Mouse (Mus musculus): Measurements from ENCODE around the gene Gm27029. TPM values are rescaled to one million over a fixed set of nuclear protein-coding genes. Genes with fewer than 3 reads are reported as not detected.
"Not testable (repeated sequence)": the region's sequence is repeated elsewhere in the genome, so short reads cannot be mapped to it uniquely, and the experiment has no call there.

Gm27029 gene
- polyA plus RNA-seq, 1 experiment from 2014 or later, result 7.6 TPM

DNA sequence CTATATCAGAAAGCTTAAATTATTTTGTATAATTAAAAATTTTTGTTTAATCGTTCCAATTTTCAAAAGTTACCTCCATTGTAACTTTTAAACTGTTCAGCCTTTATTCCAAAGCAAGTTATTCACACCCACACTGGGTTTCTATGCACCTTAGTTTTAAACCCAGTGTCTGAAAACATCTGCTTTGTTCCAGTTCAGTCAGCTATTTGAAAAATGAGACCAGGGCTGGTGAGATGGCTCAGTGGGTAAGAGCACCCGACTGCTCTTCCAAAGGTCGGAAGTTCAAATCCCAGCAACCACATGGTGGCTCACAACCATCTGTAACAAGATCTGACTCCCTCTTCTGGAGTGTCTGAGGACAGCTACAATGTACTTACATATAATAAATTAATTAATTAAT lies 13.4 kb upstream of the Gm27029 start:
- 59% methylated on average over 3 of the region's 3 CpGs for WGBS
- H3K4me1 ChIP-seq; H3K4me3 ChIP-seq; H3K27ac ChIP-seq; H3K27me3 ChIP-seq; ATAC-seq; H3K4me2 ChIP-seq; H3K9me3 ChIP-seq (replicated peaks); H3K9ac ChIP-seq: not testable (repeated sequence)
- peaks cover 30% of the 10 kb centered on the region for H3K36me3 ChIP-seq (ENCODE audit: poor library complexity, severe bottlenecking)

DNA sequence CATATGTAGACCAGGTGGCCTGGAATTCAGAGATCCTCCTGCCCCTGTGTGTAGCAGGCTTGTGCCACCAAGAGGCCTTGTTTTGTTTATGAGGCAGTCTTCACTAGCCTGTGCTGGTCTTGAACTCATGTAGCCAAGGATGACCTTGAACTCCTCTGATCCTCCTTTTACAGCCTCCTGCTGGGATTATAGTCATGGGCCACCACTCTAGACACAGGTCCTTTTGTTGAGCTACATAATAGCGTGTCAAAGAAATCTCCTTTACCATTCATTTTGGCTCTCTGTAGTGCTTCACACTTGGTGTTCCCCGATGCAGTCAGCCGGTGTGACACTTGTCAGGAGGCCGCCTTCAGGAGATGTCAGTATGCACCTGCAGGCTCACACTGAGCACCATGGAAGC lies 12.3 kb upstream of the Gm27029 start:
- Histone ChIP-seq H3K27ac (no peak overlapping the region), H3K27me3 (no peaks in the 10 kb centered on the region), H3K36me3 (ENCODE audit: poor library complexity, severe bottlenecking) (peaks cover 39% of the 10 kb centered on the region), H3K4me2 (no peak overlapping the region), H3K9ac (no peak overlapping the region), H3K4me1 (no peaks in the 10 kb centered on the region), H3K9me3 (replicated peaks) (no peaks in the 10 kb centered on the region), H3K4me3 (no peak overlapping the region)
- ATAC-seq, result no peak
- 40% methylated on average over 4 of the region's 4 CpGs for WGBS

DNA sequence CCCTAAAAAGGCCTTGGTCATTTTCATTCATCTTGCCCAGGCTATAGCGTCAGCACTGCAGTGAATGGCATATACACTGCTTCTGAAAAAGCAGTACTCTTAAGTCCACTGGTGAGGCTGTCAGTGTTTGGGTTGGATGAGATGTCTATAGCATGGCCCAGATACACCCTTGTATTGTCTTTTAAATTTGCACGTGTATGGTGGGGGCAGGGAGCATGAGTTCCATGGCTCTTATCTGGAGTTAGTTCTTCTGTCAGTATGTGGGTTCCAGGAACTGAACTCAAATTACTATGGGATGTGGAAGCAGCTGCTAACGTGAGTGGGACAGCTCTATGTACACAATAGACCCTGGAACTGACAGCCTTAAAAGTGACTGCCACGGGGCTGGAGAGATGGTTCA lies 11.2 kb upstream of the Gm27029 start:
- no peak overlapping the region for H3K4me3 ChIP-seq
- H3K9me3 ChIP-seq (replicated peaks), result no peaks in the 10 kb centered on the region
- 87% methylated on average over 4 of the region's 4 CpGs for WGBS
- H3K9ac ChIP-seq, result no peak overlapping the region
- H3K4me2 ChIP-seq, result no peak overlapping the region
- no peak for ATAC-seq
- H3K27me3 ChIP-seq, result no peaks in the 10 kb centered on the region
- no peak overlapping the region for H3K27ac ChIP-seq
- peaks cover 50% of the 10 kb centered on the region for H3K36me3 ChIP-seq (ENCODE audit: poor library complexity, severe bottlenecking)
- no peaks in the 10 kb centered on the region for H3K4me1 ChIP-seq

DNA sequence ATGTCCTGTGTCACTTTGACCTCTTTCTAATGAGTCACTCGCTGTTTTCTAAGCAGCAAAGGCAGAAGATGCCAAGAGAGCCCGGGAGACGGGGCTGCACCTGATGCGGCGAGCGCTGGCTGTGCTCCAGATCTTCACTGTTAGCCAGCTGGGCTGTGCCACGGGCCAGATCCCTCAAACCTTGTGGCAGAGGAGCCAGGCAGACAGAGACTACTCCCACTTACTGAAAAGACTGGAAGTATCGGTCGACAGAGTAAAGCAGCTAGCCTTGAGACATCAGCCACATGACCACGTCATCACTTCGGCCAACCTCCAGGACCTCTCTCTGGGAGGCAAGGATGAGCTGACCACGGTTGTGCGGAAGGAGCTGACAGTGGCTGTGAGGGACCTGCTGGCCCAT lies 8.8 kb upstream of the Gm27029 start:
- Histone ChIP-seq H3K36me3 (ENCODE audit: poor library complexity, severe bottlenecking) (peaks cover 66% of the 10 kb centered on the region), H3K9ac (no peak overlapping the region), H3K27ac (no peak overlapping the region), H3K4me3 (no peak overlapping the region), H3K4me2 (no peak overlapping the region), H3K27me3 (no peaks in the 10 kb centered on the region), H3K9me3 (replicated peaks) (no peaks in the 10 kb centered on the region), H3K4me1 (no peaks in the 10 kb centered on the region)
- WGBS, result 93% methylated on average over 13 of the region's 13 CpGs
- no peak for ATAC-seq

DNA sequence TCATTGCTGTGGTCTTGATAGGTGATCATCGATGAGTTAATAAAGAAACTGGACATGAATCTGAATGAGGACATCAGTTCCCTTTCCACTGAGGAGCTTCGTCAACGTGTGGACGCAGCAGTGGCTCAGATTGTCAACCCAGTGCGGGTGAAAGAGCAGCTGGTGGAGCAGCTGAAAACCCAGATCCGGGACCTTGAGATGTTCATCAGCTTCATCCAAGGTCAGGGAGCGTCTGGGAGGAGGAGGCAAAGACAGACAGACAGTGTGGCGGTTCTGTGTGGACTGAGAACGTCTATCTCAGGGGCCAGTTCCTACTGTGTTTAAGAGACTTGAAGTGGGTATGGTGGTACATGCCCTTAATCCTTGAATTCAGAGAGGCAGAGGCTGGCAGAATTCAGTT lies 6.7 kb upstream of the Gm27029 start:
- Histone ChIP-seq H3K4me2 (no peak overlapping the region), H3K36me3 (ENCODE audit: poor library complexity, severe bottlenecking) (peaks cover 66% of the 10 kb centered on the region), H3K27me3 (no peaks in the 10 kb centered on the region), H3K9me3 (replicated peaks) (no peaks in the 10 kb centered on the region), H3K9ac (no peak overlapping the region), H3K27ac (no peak overlapping the region), H3K4me1 (peaks cover 8% of the 10 kb centered on the region), H3K4me3 (no peak overlapping the region)
- no peak for ATAC-seq
- WGBS, result 92% methylated on average over 9 of the region's 9 CpGs

DNA sequence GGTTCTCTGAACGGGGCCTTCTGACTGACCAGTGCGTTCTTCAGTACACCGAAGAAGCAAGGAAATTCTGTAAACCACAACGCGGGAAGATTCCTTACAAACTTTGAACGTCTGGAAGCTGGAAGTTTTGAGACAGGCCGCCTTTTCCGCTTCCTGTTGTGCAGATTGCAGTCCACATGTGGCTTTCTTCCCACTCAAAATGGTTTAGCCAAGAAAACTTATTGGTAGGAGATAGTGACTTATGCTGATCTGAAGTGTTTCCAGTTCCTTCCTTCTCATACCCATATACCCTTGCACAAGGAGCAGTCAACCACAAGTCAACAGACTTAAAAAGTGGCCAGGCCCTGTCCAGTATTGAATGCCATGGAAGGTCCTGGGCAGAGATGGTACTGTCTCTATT lies 1.6 kb upstream of the Gm27029 start:
- Histone ChIP-seq H3K4me2 (peak overlapping the region; percentile 96), H3K4me3 (peak overlapping the region; percentile 99), H3K27me3 (peaks cover 4% of the 10 kb centered on the region), H3K27ac (no peak overlapping the region), H3K9ac (peak overlapping the region; percentile 91), H3K4me1 (peaks cover 25% of the 10 kb centered on the region), H3K36me3 (ENCODE audit: poor library complexity, severe bottlenecking) (peaks cover 20% of the 10 kb centered on the region), H3K9me3 (replicated peaks) (no peaks in the 10 kb centered on the region)
- no peak for ATAC-seq
- 69% methylated on average over 8 of the region's 8 CpGs for WGBS

DNA sequence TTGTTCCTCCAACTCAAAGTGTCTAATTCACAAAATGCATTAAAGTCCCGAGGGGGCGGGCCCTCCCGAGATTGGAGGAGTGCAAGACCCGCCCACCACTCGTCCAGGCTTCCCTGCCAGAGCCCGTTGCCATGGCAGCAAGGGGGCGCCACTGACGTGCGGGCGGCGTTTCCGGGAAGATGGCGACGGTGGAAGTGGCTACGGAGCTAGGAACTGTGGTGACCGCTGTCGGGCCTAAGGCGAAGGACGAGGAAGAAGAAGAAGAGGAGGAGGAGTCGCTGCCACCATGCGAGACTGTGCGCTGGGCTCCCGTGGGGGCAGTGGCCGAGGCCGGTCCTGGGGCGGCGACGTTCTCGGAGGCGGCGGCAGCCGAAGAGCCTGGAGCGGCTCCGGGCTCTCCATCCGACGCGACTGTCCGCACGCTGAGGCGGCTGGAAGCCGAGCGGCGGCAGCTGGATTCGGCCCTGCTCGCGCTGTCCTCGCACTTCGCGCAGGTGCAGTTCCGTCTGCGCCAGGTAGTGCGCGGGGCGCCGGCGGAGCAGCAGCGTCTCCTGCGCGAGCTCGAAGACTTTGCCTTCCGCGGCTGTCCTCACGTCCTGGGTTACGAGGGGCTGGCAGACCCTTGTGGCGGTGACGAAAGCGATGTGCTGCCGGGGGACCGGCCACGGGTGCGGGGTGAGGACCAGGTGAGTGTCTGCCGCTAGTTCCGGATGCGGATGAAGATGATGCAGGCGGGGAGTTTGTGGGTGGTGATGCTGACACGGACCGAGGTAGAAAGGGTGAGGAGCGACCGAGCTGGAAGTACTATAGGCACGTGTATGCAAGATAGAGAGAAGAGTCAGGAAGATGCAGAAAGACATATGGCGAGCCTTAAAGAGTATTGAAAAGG lies 573 bp upstream of the Gm27029 start, which contains the start of the genes Rundc1 and Ptges3l:
Rundc1 (plus strand) TSS at position 161 of the 889 bp plus-strand sequence.
Ptges3l (minus strand) TSS at position 409 of the 889 bp plus-strand sequence.
- H3K4me1 ChIP-seq, result peaks cover 25% of the 10 kb centered on the region
- 1% methylated on average over 80 of the region's 81 CpGs for WGBS
- no peaks in the 10 kb centered on the region for H3K9me3 ChIP-seq (replicated peaks)
- H3K27ac ChIP-seq, result peak within 1 kb of the TSS; percentile 84
- peak within 1 kb of the TSS; percentile 99 for H3K4me3 ChIP-seq
- ATAC-seq, result peak; percentile 97
- peaks cover 10% of the 10 kb centered on the region for H3K36me3 ChIP-seq (ENCODE audit: poor library complexity, severe bottlenecking)
- peaks cover 4% of the 10 kb centered on the region for H3K27me3 ChIP-seq
- peak within 1 kb of the TSS; percentile 96 for H3K4me2 ChIP-seq
- H3K9ac ChIP-seq, result peak within 1 kb of the TSS; percentile 91

DNA sequence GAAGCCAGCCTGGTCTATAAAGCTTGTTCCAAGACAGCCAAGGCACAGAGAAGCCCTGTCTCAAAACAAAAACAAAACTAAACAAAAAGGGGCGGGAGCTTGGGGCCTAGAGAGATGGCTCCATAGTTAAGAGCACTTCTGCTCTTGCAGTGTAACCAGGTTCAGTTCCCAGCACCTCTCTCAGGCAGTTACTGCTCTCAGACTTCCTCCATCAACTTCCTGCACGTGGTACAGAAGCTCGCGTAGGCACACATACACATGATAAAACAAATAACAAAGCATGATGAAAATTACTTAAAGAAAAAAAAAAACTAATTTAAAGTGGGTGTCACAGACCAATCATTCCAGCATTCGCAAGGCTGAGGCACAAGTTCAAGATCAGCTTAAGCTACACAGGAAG lies 4.4 kb downstream of the Gm27029 start:
- ATAC-seq, result no peak
- Histone ChIP-seq H3K36me3 (ENCODE audit: poor library complexity, severe bottlenecking) (no peaks in the 10 kb centered on the region), H3K9me3 (replicated peaks) (no peaks in the 10 kb centered on the region), H3K27ac (no peak overlapping the region), H3K9ac (no peak overlapping the region), H3K4me3 (no peak overlapping the region), H3K27me3 (peaks cover 4% of the 10 kb centered on the region), H3K4me2 (no peak overlapping the region), H3K4me1 (peaks cover 16% of the 10 kb centered on the region)
- 90% methylated on average over 5 of the region's 5 CpGs for WGBS

DNA sequence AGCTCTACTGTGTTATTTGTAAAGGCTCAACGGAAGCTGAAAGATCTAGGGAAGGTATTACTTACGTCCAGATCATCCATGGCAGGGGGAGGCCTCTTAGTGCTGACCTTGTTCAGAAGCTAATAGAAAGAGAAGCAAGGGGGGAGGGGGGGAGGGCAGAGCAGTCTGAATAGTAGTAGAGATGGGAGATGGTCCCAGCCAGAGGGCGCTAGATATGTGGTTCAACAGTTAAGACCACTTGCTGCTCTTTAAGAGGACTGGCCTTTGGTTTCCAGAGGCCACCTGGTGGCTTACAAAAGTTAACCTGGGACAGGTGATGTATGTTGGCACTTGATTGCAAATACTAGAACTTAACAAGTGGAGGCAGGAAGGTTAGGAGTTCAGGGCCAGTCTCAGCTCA lies 5.0 kb downstream of the Gm27029 start:
- no peak for ATAC-seq
- peaks cover 4% of the 10 kb centered on the region for H3K27me3 ChIP-seq
- H3K27ac ChIP-seq, result no peak overlapping the region
- H3K4me3 ChIP-seq, result no peak overlapping the region
- 15% methylated on average over 3 of the region's 3 CpGs for WGBS
- H3K4me1 ChIP-seq, result peaks cover 16% of the 10 kb centered on the region
- H3K4me2 ChIP-seq, result no peak overlapping the region
- H3K9me3 ChIP-seq (replicated peaks), result no peaks in the 10 kb centered on the region
- no peak overlapping the region for H3K9ac ChIP-seq
- no peaks in the 10 kb centered on the region for H3K36me3 ChIP-seq (ENCODE audit: poor library complexity, severe bottlenecking)

DNA sequence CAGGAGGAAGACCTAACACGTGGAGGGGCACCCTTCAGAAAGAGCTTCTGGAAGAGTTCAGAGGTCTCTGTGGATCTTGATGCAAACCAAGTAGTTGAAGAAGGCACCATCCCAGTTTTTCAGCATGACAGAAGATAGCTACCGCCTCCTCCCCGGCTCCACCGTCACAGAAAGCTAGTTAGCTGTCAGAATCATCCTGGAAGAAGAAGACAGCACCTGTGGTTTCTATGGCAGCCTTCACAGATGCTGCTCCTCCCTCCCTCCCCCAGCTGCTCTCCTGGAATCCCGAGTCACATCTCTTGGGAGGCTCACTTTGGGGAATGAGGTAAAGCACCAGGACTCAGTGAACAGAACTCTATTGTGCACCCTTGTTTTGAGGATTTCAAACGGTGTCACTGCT lies 5.6 kb downstream of the Gm27029 start:
- Histone ChIP-seq H3K4me2 (no peak overlapping the region), H3K27ac (no peak overlapping the region), H3K27me3 (peaks cover 4% of the 10 kb centered on the region), H3K4me1 (peaks cover 10% of the 10 kb centered on the region), H3K9ac (no peak overlapping the region), H3K36me3 (ENCODE audit: poor library complexity, severe bottlenecking) (peaks cover under 1% of the 10 kb centered on the region; the same call in 1 of the 2 replicates), H3K9me3 (replicated peaks) (no peaks in the 10 kb centered on the region), H3K4me3 (no peak overlapping the region)
- no peak for ATAC-seq
- WGBS, result 59% methylated on average over 6 of the region's 6 CpGs

DNA sequence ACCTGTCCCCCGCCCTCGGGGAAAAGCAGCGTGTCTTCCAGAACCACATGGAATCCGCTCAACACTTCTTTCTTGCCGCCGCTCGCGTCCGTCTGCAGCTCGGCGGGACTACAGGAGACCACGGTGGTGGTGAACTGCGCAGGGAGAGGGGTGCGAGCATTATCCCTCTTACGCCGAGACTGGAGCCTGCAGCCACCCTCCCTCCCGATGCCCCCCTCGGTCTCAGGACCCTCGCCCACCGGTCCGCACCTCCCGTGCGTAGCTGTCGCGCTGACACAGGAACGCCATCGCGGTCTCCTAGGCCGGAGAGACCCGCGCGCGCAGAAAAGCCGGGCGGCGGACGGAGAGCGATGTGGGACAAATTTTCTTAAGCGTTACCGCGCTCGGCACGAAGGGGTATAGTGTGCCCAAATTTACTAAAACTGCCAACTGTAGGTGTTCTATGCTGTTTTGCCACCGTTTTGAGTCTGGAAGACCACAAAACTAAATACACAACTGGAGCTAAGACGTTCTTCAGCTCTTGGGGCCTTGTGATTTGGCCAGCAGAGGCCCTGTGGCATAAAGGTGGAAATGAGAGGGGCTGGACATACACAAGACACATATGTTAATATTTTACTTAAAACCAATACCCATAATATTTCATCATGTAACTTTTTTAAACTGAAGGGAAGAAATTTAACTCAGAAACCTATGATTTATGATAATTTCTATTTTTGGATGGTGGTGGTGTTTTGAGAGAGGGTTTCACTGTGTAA lies 7.3 kb downstream of the Gm27029 start, which contains the start of gene Aarsd1:
Aarsd1 (minus strand) TSS at position 515 of the 755 bp plus-strand sequence.
- H3K36me3 ChIP-seq (ENCODE audit: poor library complexity, severe bottlenecking), result peaks cover 18% of the 10 kb centered on the region
- H3K27me3 ChIP-seq, result no peaks in the 10 kb centered on the region
- peaks cover 8% of the 10 kb centered on the region for H3K4me1 ChIP-seq
- peak within 1 kb of the TSS; percentile 81 for H3K4me2 ChIP-seq
- no peaks in the 10 kb centered on the region for H3K9me3 ChIP-seq (replicated peaks)
- peak; percentile 87 for ATAC-seq
- H3K4me3 ChIP-seq, result peak within 1 kb of the TSS; percentile 81
- under 1% methylated on average over 45 of the region's 45 CpGs for WGBS
- H3K9ac ChIP-seq, result peak within 1 kb of the TSS; percentile 82
- H3K27ac ChIP-seq, result peak within 1 kb of the TSS; percentile 72
